Mouse (Mus musculus) embryonic facial prominence, embryonic 11.5 days (tissue): ENCODE results near the gene Adssl1. TPM values are rescaled to one million over a fixed set of nuclear protein-coding genes. Genes with fewer than 3 reads are reported as not detected.

Experiments
- ATAC-seq: fragments of 200-750 bp; cut with Nextera tagmentation; replicated peaks from 2 replicates; pipeline ENCODE4 v1.8.0; 2017; ENCODE audit warnings: low read depth; ENCODE audit not compliant: insufficient number of reproducible peaks, low FRiP score, low TSS enrichment
- DNase-seq: peaks from one replicate; pipeline ENCODE4 v3.0.0-alpha.2; 2015; ENCODE audit warnings: low spot score
- H3K27ac ChIP-seq: fragments of 300-500 bp; sonication (generic); replicated peaks from 2 replicates; pipeline ENCODE4 v1.5.1; 2014; ENCODE audit warnings: mild to moderate bottlenecking, low read depth, low read length, control low read depth
- H3K27me3 ChIP-seq: fragments of 300-500 bp; sonication (generic); 2 replicates; pipeline ENCODE4 v1.6.1; 2014; ENCODE audit warnings: mild to moderate bottlenecking, low read length, moderate library complexity, mixed read lengths; ENCODE audit not compliant: control insufficient read depth, insufficient read depth
- H3K36me3 ChIP-seq: fragments of 300-500 bp; sonication (generic); replicated peaks from 2 replicates; pipeline ENCODE4 v1.6.1; 2014; ENCODE audit warnings: low read depth, mild to moderate bottlenecking, low read length, moderate library complexity, mixed read lengths; ENCODE audit not compliant: control insufficient read depth, insufficient read depth
- H3K4me1 ChIP-seq: fragments of 300-500 bp; sonication (generic); 2 replicates; pipeline ENCODE4 v1.6.1; 2014; ENCODE audit warnings: low read length, mixed read lengths; ENCODE audit not compliant: control insufficient read depth, insufficient read depth
- H3K4me2 ChIP-seq: fragments of 300-500 bp; sonication (generic); 2 replicates; pipeline ENCODE4 v1.6.1; 2014; ENCODE audit warnings: low read depth, mild to moderate bottlenecking, control low read depth, low read length, moderate library complexity
- H3K4me3 ChIP-seq: fragments of 300-500 bp; sonication (generic); 2 replicates; pipeline ENCODE4 v1.5.1; 2014; ENCODE audit warnings: low read depth, low read length, control low read depth
- H3K9ac ChIP-seq: fragments of 300-500 bp; sonication (generic); replicated peaks from 2 replicates; pipeline ENCODE4 v1.6.1; 2014; ENCODE audit warnings: mild to moderate bottlenecking, control low read depth, low read length
- H3K9me3 ChIP-seq: fragments of 300-500 bp; sonication (generic); replicated peaks from 2 replicates; pipeline ENCODE4 v1.6.1; 2016; ENCODE audit warnings: mild to moderate bottlenecking, low read length, inconsistent platforms, mixed read lengths; ENCODE audit not compliant: control insufficient read depth
- WGBS: fragments of 180-500 bp; shearing (Covaris S2); extraction: QIAGEN DNeasy Blood & Tissue Kit; methylation state at CpG from one replicate; pipeline ENCODE4 v1.1.7; 2014; 5-methylcytosine and 5-hydroxymethylcytosine counted together
- polyA plus RNA-seq: library from polyadenylated mRNA; unstranded; fragments of >200 nt; fragmentation: Nextera tagmentation; extraction: Ambion mirVana; gene quantifications from 2 replicates; pipeline ENCODE4 v1.2.1, GENCODE M21; 2014

The Adssl1 gene
- 4.0 and 4.2 TPM in 2 replicates for polyA plus RNA-seq

DNA sequence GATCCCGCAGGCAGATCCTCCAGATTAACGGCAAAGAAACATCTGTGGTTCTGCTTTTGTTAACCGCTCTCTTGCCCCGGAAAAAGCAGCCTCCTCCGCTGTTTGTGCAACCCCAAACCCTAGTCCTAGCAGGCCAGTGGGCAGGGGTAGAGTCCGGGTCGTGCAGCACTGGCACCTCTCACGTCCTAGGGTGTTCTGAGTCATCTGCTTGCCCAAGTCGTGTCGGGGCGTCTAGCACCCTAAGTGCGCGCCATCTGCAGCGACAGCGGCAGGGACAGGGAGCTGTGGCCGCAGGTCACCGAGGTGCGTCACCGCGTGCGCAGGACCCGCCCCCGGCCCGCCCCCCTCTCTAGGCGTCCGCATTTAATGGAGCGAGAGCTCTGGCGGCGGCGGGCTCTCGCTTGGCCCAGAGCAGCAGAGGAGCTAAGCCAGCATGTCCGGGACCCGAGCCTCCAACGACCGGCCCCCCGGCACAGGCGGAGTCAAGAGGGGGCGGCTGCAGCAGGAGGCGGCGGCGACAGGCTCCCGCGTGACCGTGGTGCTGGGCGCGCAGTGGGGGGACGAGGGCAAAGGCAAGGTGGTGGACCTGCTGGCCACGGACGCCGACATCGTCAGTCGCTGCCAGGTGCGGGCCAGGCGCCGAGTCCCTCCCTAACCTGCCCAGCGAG, at the start of gene Adssl1:
Adssl1 (plus strand) TSS at position 360 of the 668 bp plus-strand sequence.
- 1% methylated on average over 43 of the region's 56 CpGs for WGBS
- H3K27ac ChIP-seq = no peak within 1 kb of the TSS

GRCm38 (mm10) chr12:112570160-112570559, 49.7 kb upstream of the Adssl1 start:
- DNase-seq (no peak), ATAC-seq (no peak)
- no peaks in the 10 kb centered on the region for H3K9me3 ChIP-seq
- WGBS = 89% methylated on average over 8 of the region's 8 CpGs
- H3K4me1 ChIP-seq = no peaks in the 10 kb centered on the region
- H3K4me3 ChIP-seq = no peak overlapping the region
- H3K9ac ChIP-seq = no peak overlapping the region
- H3K4me2 ChIP-seq = no peak overlapping the region
- no peaks in the 10 kb centered on the region for H3K27me3 ChIP-seq
- H3K27ac ChIP-seq = no peak overlapping the region
- no peaks in the 10 kb centered on the region for H3K36me3 ChIP-seq

More for the DNA sequence above, at the start of gene Adssl1:
- DNase-seq = peak; percentile 66
- Histone ChIP-seq H3K4me1 (no peaks in the 10 kb centered on the region; the same call in 1 of the 2 replicates), H3K9ac (peak within 1 kb of the TSS; percentile 66), H3K9me3 (no peaks in the 10 kb centered on the region), H3K27me3 (peaks cover 12% of the 10 kb centered on the region), H3K4me3 (peak within 1 kb of the TSS; percentile 53), H3K36me3 (no peaks in the 10 kb centered on the region), H3K4me2 (peak within 1 kb of the TSS; percentile 99)
- peak; percentile 11; the same call in 1 of the 2 replicates for ATAC-seq

DNA sequence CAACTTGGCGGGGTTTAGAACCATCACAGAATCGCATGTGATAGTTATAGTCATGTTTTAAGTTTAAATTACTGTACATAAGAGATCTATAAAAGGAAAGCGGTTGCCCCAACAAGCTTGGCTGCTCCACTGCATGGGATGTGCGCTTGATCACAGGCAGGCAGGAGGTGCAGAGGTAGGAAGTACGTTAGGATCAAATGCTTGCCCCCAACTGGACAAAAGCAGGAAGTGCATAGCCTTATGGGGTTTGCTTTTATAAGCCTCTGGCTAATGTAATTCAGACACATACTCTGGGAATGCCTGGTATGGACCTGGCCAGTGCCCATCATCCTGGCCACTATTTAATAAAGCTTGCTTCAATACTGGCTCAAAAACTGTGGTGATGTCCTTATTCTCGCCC, 48.8 kb upstream of the Adssl1 start:
- Histone ChIP-seq H3K27me3 (no peaks in the 10 kb centered on the region), H3K27ac (no peak overlapping the region), H3K4me2 (no peak overlapping the region), H3K4me3 (no peak overlapping the region), H3K4me1 (no peaks in the 10 kb centered on the region; the same call in 1 of the 2 replicates), H3K9me3 (no peaks in the 10 kb centered on the region), H3K9ac (no peak overlapping the region), H3K36me3 (no peaks in the 10 kb centered on the region)
- no peak for DNase-seq
- ATAC-seq = no peak
- 67% methylated on average over 6 of the region's 6 CpGs for WGBS

DNA sequence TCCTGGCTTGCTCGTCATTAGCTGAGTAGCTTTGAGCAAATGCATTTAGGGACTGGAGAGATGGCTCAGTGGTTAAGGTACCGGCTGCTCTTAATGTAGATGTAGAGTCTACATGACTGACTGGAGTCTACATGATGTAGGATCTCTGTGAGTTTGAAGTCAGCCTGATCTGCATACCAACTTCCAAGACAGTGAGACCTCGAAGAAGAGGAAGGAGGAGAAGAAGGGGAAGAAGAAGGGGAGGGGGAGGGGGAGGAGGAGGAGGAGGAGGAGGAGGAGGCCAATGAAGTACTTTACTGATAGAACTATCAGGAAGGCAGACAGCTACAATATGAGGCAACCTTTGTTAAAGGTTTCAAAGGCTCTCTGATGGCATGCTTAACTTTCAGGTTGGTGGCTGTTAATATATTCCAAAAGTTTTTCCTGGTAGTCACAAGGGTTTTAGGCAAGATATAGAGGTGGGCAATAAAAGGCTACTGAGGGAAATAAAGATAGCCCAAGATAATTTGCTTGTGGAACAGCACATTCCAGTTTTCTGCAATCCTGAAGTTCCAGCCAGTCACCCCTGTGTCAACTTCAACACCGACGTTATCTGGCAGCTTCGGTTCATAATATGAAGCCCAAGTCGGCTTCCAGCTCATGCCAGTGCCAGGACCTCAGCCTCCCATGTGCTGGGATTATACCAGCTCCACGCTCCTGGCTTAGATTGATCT, 44.4 kb upstream of the Adssl1 start:
- no peak overlapping the region for H3K4me2 ChIP-seq
- no peak overlapping the region for H3K9ac ChIP-seq
- H3K27me3 ChIP-seq = no peaks in the 10 kb centered on the region
- H3K4me3 ChIP-seq = no peak overlapping the region
- no peak for DNase-seq
- no peaks in the 10 kb centered on the region for H3K36me3 ChIP-seq
- no peak overlapping the region for H3K27ac ChIP-seq
- H3K4me1 ChIP-seq = peaks cover 2% of the 10 kb centered on the region
- WGBS = 79% methylated on average over 8 of the region's 8 CpGs
- ATAC-seq = no peak
- no peaks in the 10 kb centered on the region for H3K9me3 ChIP-seq

DNA sequence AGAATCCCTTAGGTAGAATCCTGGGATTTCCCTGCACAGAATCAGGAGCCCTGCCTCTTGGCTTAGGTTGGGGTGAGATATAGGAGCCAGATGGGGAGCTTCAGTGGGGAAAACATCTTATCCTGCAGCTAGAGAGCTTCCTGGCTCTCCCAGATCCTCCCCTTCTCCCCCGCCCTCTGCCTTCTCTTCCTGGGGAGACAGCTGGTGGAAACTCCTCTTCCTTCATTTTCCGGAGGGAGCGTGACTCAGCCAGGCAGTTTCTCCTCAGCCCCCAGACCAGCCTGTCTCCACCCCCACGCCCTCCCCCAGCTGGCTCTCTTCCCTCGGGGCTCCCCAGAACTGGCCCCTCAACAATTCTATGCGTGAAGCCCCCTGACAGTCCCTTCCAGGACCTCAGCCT, 43.5 kb upstream of the Adssl1 start:
- Histone ChIP-seq H3K27me3 (no peaks in the 10 kb centered on the region), H3K36me3 (no peaks in the 10 kb centered on the region), H3K9ac (peak overlapping the region; percentile 15; the same call in 1 of the 2 replicates), H3K4me1 (peaks cover 2% of the 10 kb centered on the region), H3K9me3 (no peaks in the 10 kb centered on the region), H3K4me3 (no peak overlapping the region), H3K4me2 (no peak overlapping the region), H3K27ac (no peak overlapping the region; the same call in 1 of the 2 replicates)
- ATAC-seq = no peak
- WGBS = 13% methylated on average over 4 of the region's 6 CpGs
- DNase-seq = no peak

- DNase-seq (no peak), ATAC-seq (0 out of 2 replicates have a peak, but pooled peaks have one; percentile 24)
- H3K9me3 ChIP-seq = no peaks in the 10 kb centered on the region
- H3K9ac ChIP-seq = peak overlapping the region; percentile 15; the same call in 1 of the 2 replicates
- H3K4me3 ChIP-seq = no peak overlapping the region
- no peaks in the 10 kb centered on the region for H3K36me3 ChIP-seq
- H3K4me1 ChIP-seq = peaks cover 2% of the 10 kb centered on the region
- H3K27me3 ChIP-seq = no peaks in the 10 kb centered on the region
- H3K4me2 ChIP-seq = no peak overlapping the region
- 13% methylated on average over 3 of the region's 3 CpGs for WGBS
- no peak overlapping the region; the same call in 1 of the 2 replicates for H3K27ac ChIP-seq
Observed at GRCm38 (mm10) chr12:112576749-112577148, 43.1 kb upstream of the Adssl1 start.

- Histone ChIP-seq H3K36me3 (no peaks in the 10 kb centered on the region), H3K27me3 (no peaks in the 10 kb centered on the region), H3K9me3 (no peaks in the 10 kb centered on the region), H3K4me1 (peaks cover 2% of the 10 kb centered on the region), H3K4me3 (no peak overlapping the region), H3K4me2 (no peak overlapping the region), H3K27ac (no peak overlapping the region), H3K9ac (no peak overlapping the region)
- no peak for ATAC-seq
- DNase-seq = no peak
- 67% methylated on average over 6 of the region's 6 CpGs for WGBS
Observed at GRCm38 (mm10) chr12:112578296-112579090, 41.4 kb upstream of the Adssl1 start.
